Mouse (Mus musculus) embryonic facial prominence, embryonic 14.5 days (tissue): ENCODE measurements around the gene Gja1. TPM values are rescaled to one million over a fixed set of nuclear protein-coding genes. Genes with fewer than 3 reads are reported as not detected.
A peak's percentile ranks its signal among the peaks of the same experiment; 100 is the strongest.
"Not testable (repeated sequence)": the region's sequence is repeated elsewhere in the genome, so short reads cannot be mapped to it uniquely, and the experiment has no call there.

Experiments
- ATAC-seq: fragments of 200-750 bp; cut with Nextera tagmentation; 2 replicates; pipeline ENCODE4 v1.8.0; 2017; ENCODE audit warnings: low read depth, moderate number of reproducible peaks, moderate TSS enrichment
- DNase-seq: peaks from one replicate; pipeline ENCODE4 v3.0.0-alpha.2; 2015; ENCODE audit warnings: low spot score
- H3K27ac ChIP-seq: fragments of 300-500 bp; sonication (generic); replicated peaks from 2 replicates; pipeline ENCODE4 v1.5.1; 2014; ENCODE audit warnings: low read depth, mild to moderate bottlenecking, low read length, moderate library complexity
- H3K27me3 ChIP-seq: fragments of 300-500 bp; sonication (generic); replicated peaks from 2 replicates; pipeline ENCODE4 v1.6.1; 2014; ENCODE audit warnings: low read length; ENCODE audit not compliant: control insufficient read depth, insufficient read depth
- H3K36me3 ChIP-seq: fragments of 300-500 bp; sonication (generic); 2 replicates; pipeline ENCODE4 v1.6.1; 2014; ENCODE audit warnings: low read length, mixed read lengths; ENCODE audit not compliant: control insufficient read depth, insufficient read depth
- H3K4me1 ChIP-seq: fragments of 300-500 bp; sonication (generic); 2 replicates; pipeline ENCODE4 v1.6.1; 2014; ENCODE audit warnings: antibody characterized with exemption, low read length; ENCODE audit not compliant: control insufficient read depth, insufficient read depth
- H3K4me2 ChIP-seq: fragments of 300-500 bp; sonication (generic); 2 replicates; pipeline ENCODE4 v1.6.1; 2014; ENCODE audit warnings: low read depth, mild to moderate bottlenecking, low read length, moderate library complexity, mixed read lengths
- H3K4me3 ChIP-seq: fragments of 300-500 bp; sonication (generic); 2 replicates; pipeline ENCODE4 v1.5.1; 2014; ENCODE audit warnings: low read depth, mild to moderate bottlenecking, low read length
- H3K9ac ChIP-seq: fragments of 300-500 bp; sonication (generic); 2 replicates; pipeline ENCODE4 v1.6.1; 2014; ENCODE audit warnings: low read depth, mild to moderate bottlenecking, low read length, moderate library complexity, mixed read lengths
- H3K9me3 ChIP-seq: fragments of 300-500 bp; sonication (generic); 2 replicates; pipeline ENCODE4 v1.6.1; 2016; ENCODE audit warnings: low read length; ENCODE audit not compliant: control insufficient read depth
- WGBS: fragments of 180-500 bp; shearing (Covaris S2); extraction: QIAGEN DNeasy Blood & Tissue Kit; methylation state at CpG from one replicate; pipeline ENCODE4 v1.1.7; 2014; 5-methylcytosine and 5-hydroxymethylcytosine counted together
- polyA plus RNA-seq: library from polyadenylated mRNA; unstranded; fragments of >200 nt; fragmentation: Nextera tagmentation; extraction: Ambion mirVana; gene quantifications from 2 replicates; pipeline ENCODE4 v1.2.1, GENCODE M21; 2014

The Gja1 gene
- polyA plus RNA-seq, 1 experiment from 2014 or later: 289 TPM

DNA sequence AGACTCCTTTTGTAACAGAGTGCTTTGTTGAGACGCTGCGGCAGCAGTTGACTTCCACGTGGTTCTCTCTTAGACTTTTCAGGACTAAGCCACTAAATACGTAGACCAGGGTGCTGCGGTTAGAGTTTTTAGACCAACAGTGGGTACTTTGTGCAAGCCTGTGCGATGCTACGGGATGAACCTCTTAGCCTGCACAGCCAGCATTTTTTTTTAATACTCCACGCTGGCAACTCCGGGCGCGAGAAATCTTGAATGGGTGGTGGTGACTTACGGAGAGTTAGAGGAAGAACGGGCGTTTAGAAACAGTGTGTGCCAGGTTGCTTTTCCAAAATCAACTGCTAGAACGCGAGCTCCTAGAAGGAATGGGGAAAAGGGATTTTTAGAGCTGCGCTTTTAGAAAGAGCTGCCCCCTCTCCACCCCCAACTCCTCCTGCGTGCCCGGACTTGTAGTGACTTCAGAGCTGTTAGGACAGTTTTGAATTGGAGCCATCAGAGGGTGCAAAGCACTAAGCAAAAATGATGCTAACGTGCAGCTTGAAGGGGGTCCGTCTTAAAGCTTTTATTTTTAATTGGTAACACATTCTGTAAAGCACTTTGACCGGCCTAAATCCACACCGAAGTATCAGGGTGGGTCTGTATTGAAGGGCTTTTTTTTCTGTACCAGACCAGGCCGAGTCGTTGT, 977 bp downstream of the Gja1 start:
- Histone ChIP-seq H3K4me1 (peaks cover 23% of the 10 kb centered on the region), H3K27me3 (no peaks in the 10 kb centered on the region), H3K27ac (peak overlapping the region; percentile 94), H3K4me2 (peak overlapping the region; percentile 76), H3K9me3 (no peaks in the 10 kb centered on the region), H3K4me3 (peak overlapping the region; percentile 71), H3K9ac (peak overlapping the region; percentile 87), H3K36me3 (peaks cover 4% of the 10 kb centered on the region; the same call in 1 of the 2 replicates)
- DNase-seq (peak; percentile 83), ATAC-seq (peak; percentile 23)
- WGBS: under 1% methylated on average over 25 of the region's 25 CpGs

- DNase-seq: peak; percentile 89
- peak overlapping the region; percentile 87 for H3K9ac ChIP-seq
- ATAC-seq: peak; percentile 59
- H3K27ac ChIP-seq: peak overlapping the region; percentile 94
- peaks cover 22% of the 10 kb centered on the region for H3K4me1 ChIP-seq
- peaks cover 4% of the 10 kb centered on the region; the same call in 1 of the 2 replicates for H3K36me3 ChIP-seq
- peak overlapping the region; percentile 76 for H3K4me2 ChIP-seq
- WGBS: under 1% methylated on average over 35 of the region's 35 CpGs
- H3K27me3 ChIP-seq: no peaks in the 10 kb centered on the region
- H3K9me3 ChIP-seq: no peaks in the 10 kb centered on the region
- peak overlapping the region; percentile 71 for H3K4me3 ChIP-seq
Observed at GRCm38 (mm10) chr10:56378648-56379254, 1.6 kb downstream of the Gja1 start.

DNA sequence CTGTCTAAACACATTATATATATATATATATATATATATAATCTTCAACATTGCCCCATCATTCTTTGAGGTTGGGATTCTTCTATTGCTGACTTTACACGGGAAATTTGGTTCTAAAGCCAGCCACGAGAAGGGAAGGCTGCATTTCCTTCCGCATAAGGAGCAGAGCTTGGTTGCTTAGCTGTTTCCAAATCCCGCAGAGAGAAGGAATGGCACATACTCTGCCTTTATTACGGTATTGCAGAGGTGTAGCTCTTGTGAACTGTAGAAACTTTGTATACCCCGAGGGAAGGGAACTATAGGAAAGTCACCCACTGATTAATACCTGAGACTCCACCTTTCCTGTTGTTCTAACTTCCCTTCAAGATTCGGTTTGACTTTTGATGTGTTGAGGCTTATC, 2.6 kb downstream of the Gja1 start:
- ATAC-seq (no peak), DNase-seq (peak; percentile 56)
- Histone ChIP-seq H3K36me3 (peaks cover 4% of the 10 kb centered on the region; the same call in 1 of the 2 replicates), H3K4me2 (peak overlapping the region; percentile 76), H3K4me1 (peaks cover 15% of the 10 kb centered on the region), H3K9me3 (no peaks in the 10 kb centered on the region), H3K27ac (peak overlapping the region; percentile 94), H3K4me3 (peak overlapping the region; percentile 71), H3K27me3 (no peaks in the 10 kb centered on the region), H3K9ac (peak overlapping the region; percentile 87)
- WGBS: 1% methylated on average over 7 of the region's 7 CpGs

DNA sequence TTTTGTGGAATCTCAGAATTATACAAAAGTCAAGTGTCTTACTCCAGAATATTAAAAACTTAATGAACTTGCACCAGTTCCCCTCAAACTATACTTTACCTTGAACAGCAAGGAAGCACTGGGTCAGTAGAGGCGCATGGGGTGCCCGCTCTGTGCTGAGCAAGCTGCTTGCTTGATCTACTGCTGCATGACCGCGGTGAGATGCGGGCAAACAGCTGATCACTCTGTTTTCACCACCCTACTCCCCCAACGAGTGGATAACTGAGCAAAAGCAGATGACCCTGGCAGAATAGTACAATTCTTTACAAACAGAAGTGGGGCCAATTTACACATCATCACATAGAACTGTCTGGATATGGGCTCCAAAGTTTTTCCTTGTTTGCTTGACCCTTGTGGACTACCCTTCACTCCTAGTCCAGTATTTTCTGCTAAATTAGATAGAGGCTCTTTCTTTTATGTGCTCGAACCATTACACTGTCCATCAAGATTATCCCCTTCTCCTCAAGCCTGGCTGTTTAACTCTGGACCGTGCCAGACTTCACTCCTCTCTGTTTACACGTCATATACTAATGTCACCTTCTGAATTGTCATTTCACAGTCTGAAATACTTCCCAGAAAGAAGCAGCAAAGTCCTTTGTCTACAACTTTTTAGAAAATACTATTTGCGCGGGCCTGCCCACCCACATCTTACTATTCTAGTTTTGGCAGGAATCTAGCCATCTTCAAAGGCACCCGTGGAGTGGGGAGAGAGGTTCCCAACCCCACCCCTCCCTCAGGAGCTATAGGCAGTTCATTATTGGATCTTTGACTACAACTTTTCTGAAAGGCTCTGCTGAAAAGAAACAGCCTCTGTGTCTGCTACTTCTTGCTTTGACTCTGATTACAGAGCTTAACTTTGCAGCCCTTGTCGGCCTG, 8.3 kb downstream of the Gja1 start:
- Histone ChIP-seq H3K4me3 (no peak overlapping the region), H3K9me3 (no peaks in the 10 kb centered on the region), H3K4me1 (peaks cover 10% of the 10 kb centered on the region), H3K4me2 (no peak overlapping the region), H3K9ac (no peak overlapping the region), H3K36me3 (peaks cover 50% of the 10 kb centered on the region), H3K27me3 (no peaks in the 10 kb centered on the region), H3K27ac (no peak overlapping the region; the same call in 1 of the 2 replicates)
- ATAC-seq: no peak
- WGBS: 76% methylated on average over 13 of the region's 13 CpGs
- DNase-seq: no peak

DNA sequence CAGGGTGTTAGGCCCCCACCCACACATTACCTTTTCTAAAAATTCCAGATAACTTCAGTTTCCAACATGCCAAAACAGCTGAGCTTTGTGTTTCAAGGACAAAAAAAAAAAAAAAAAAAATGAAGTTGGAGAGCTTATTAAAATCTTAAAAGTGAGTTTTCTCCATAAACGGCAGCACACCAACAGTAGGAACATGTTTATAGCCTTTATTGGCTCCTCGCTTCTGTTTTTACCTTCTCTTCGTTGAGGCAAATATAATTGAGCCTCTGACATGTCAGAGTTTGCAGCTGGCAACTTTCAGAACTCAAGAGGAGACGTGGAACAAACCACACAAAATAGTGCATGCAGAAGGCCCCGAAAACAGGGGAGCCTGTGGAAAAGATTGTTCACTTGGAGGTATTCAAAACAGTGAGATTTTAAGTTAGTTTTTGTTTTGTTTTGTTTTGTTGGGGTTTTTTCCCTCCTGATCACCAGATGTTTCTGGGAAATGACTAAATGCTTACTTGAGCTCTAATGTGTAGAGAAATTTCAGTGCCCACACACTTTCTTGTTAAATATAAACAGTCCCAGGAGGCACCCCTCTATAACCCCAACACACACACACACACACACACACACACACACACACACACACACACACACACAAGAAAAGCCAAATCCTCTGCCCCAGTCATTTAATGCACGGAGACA, 16.1 kb downstream of the Gja1 start:
- DNase-seq (no peak), ATAC-seq (no peak)
- Histone ChIP-seq H3K27ac (no peak overlapping the region; the same call in 1 of the 2 replicates), H3K4me3 (no peak overlapping the region), H3K4me1 (no peaks in the 10 kb centered on the region; the same call in 1 of the 2 replicates), H3K36me3 (peaks cover 34% of the 10 kb centered on the region), H3K9me3 (no peaks in the 10 kb centered on the region), H3K27me3 (no peaks in the 10 kb centered on the region), H3K4me2 (no peak overlapping the region), H3K9ac (no peak overlapping the region)
- 51% methylated on average over 6 of the region's 6 CpGs for WGBS

DNA sequence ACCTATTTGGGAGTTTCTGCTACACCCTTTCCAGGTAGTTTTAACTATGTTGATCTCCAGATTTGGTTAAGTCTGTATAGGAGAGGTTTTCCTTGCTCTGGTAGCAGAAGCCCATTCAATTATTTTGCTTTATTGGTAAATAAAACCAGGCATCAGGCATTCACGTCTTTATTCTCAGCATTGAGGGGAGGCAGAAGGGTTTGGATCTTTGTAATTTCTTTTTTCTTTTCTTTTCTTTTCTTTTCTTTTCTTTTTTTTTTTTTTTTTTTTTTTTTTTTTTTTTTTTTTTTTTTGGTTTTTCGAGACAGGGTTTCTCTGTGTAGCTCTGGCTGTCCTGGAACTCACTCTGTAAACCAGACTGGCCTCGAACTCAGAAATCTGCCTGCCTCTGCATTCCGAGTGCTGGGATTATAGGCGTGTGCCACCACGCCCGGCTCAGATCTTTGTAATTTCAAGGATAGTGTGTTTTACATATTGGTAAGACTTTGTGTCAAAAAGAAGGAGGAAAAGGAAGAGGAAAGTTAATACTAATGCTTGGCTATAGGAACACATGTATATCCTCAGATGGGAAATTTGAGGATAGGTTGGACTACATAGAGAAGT, 16.8 kb downstream of the Gja1 start:
- not testable (repeated sequence) for H3K4me1 ChIP-seq, ATAC-seq, H3K9ac ChIP-seq, H3K9me3 ChIP-seq, H3K4me3 ChIP-seq, H3K27ac ChIP-seq, H3K4me2 ChIP-seq, H3K27me3 ChIP-seq, DNase-seq
- peaks cover 28% of the 10 kb centered on the region for H3K36me3 ChIP-seq
- 95% methylated on average over 6 of the region's 7 CpGs for WGBS

DNA sequence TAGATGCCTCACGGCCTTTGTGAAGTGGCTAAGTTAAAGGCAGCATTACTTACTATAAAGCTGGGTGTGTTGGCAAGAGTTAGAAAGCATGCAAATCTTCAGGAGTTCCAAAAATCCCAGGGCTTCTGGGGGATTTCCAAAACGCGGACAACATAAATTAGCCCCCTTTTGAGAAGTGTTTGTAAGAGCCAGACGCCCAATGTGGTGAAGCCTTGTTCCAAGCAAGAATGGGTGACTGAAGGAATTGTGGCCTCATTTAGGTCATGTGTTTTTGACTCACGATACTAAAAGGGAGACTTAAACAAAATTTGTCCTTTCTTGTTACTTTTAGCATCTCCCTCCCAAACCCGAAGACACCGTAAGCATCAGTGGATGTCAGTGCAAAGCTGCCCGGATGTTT, 20.7 kb downstream of the Gja1 start:
- no peak for DNase-seq
- Histone ChIP-seq H3K4me2 (no peak overlapping the region), H3K36me3 (no peaks in the 10 kb centered on the region), H3K9ac (no peak overlapping the region), H3K9me3 (no peaks in the 10 kb centered on the region), H3K4me3 (no peak overlapping the region), H3K27me3 (no peaks in the 10 kb centered on the region), H3K4me1 (no peaks in the 10 kb centered on the region; the same call in 1 of the 2 replicates), H3K27ac (no peak overlapping the region)
- no peak for ATAC-seq
- WGBS: 74% methylated on average over 8 of the region's 8 CpGs

- H3K4me3 ChIP-seq: no peak overlapping the region
- H3K36me3 ChIP-seq: no peaks in the 10 kb centered on the region
- H3K27me3 ChIP-seq: no peaks in the 10 kb centered on the region
- DNase-seq (no peak), ATAC-seq (no peak)
- H3K4me2 ChIP-seq: no peak overlapping the region
- H3K9ac ChIP-seq: no peak overlapping the region
- WGBS: 91% methylated on average over 2 of the region's 2 CpGs
- no peak overlapping the region for H3K27ac ChIP-seq
- no peaks in the 10 kb centered on the region for H3K4me1 ChIP-seq
- H3K9me3 ChIP-seq: no peaks in the 10 kb centered on the region
Observed at GRCm38 (mm10) chr10:56398310-56398709, 21.2 kb downstream of the Gja1 start.
